Mouse (Mus musculus) frontal cortex, postnatal 10 days (tissue): ENCODE measurements around the gene Pdzd2.

Experiments used
- DNase-seq, 2 experiments: peaks; one replicate each; pipeline ENCODE4 v3.0.0; 2022; ENCODE audit warnings: low spot score in 2 of 2, mixed read lengths in 1 of 2

The Pdzd2 gene

DNA sequence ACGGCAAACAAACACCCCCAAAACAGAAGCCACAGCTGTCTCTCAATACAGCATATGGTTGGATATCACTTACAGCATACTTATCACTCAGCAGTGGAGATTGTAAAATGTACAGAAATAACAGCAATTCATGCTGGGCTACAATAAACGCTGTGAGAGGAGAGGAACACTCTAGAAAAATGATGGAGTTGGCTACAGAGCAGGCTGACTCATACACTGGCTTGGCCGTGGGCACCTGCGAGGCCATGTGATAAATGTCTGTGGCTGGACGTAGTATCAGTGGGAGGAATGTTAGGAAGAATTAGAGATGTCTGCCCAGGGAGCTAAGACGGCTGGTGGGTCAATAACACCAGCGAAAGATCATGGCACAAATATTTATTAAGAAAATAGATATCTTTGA is 308.0 kb downstream of the Pdzd2 start:
- DNase-seq = no peak

DNA sequence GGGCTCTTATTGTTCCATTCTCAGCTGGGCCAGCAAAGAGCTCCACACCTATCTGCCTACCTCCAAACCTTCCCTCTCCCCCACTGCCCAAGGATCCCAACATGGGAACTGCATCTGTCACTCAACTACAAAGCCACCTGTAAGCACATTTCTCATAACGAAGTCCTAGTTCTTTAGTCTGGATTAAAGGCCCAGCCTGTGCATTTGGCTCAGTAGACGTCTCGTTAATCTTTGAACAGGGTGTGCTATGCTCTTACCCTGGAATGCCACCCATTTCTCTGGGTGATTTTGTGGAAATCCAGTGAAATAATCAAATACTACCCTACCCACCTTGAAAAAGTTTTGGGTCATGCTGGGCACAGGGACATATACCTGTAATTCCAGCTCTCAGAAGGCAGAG is 308.5 kb downstream of the Pdzd2 start:
- no peak for DNase-seq

DNA sequence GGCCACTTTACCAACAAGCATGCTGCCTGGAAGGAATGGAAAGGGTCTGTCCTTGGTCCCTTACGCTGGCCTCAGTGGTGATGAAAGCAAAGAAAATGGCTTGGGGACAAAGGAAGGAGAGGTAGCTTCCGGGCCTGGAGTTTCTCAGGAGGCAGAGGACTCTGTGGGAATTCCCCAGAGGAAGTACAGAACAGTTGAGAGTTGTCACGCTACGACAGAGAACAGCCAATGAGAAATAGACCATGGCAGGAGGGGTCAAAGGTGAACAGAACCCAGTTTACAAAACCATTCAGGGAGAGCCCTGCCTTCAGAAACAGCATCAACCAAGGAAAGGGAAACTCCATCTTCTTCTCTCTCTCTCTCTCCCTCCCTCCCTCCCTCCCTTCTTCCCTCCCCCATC is 309.1 kb downstream of the Pdzd2 start:
- no peak for DNase-seq

GRCm38 (mm10) chr15:12429572-12430431 is 309.9 kb downstream of the Pdzd2 start:
- no peak for DNase-seq

DNA sequence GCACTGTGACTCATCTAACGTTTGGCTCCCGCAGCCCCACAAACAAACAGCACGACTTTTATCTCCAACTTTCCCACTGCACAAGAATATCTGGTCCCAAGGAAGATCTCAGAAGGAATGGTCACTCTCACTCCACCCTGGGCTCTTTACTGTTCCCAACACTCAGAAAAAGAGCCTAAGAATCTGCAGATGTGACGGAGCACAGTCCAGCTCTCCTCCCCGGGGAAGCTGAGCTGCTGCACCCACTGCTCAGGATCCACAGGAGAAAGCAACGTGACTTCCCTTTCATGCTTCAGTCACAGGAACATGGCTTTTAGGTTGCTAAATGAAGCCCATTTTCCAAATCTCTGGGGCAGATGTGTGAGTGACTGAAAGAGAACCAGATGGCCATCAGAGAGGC is 311.9 kb downstream of the Pdzd2 start:
- no peak for DNase-seq

GRCm38 (mm10) chr15:12426342-12426741 is 313.4 kb downstream of the Pdzd2 start:
- no peak for DNase-seq

DNA sequence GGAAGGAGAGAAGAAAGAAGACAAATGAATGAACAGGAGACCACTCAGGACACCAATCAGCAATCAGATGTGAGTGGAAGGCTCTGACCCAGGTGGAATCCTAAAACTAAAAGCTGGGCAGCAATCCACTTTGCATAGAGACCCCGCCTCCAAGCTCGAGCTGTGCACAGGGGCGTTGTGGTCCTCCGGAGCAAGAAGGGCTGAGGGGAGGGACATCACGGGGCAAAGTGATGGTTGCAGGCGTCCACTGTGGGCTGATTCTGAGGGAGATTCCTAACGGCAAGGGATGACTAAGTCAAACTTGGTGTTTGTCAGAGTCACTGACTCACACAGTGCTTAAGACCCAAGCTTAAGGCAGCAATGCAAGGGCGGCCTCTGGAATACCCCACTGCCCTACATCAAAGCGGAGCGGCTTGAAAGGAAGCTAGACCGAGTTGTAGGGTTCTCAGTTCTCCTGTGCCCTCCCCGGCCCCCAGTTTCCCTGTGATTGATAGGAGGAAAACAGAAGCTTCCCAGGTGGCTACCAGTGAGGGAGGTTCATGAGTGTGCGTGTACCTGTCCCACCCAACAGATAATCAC is 314.6 kb downstream of the Pdzd2 start:
- DNase-seq = no peak

DNA sequence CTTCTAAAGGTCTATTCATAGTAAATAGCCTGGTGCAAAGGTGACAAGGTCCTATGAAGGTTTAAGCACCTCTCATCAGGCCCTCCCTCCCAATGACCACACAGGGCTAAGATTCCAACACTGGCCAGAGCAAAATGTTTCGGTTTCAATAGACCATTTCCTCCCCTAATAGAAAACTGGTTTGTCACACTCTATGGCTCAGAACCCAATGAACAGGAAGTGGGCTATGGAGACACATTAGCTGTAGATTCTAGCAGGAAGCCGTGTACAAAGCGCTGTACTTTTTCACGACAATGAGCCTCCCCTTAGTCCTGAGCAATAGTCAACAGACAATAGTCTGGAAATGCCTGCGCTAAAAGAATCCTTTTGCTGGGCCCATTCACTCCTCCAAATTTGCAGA is 315.5 kb downstream of the Pdzd2 start:
- no peak for DNase-seq

- no peak for DNase-seq
Observed at GRCm38 (mm10) chr15:12420915-12421314, 318.8 kb downstream of the Pdzd2 start.

DNA sequence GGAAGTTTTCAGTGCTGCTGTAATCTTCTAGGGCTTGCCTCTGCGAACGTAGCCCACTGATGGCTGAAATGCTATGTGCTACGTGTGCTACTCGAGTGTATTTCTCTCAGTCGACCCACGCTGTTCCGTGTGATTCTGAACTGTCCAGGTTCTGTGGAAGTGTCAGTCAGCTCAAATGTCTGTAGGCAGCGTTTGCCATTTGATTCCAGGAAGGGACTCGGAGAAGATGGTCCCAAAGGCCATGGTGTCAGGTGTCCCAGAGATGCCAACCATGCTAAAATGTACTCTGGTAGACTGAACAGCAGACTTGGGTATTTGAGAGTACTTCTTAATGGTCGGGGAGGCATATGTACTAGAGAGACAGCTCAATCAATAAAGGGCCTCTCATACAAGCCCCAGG is 319.3 kb downstream of the Pdzd2 start:
- DNase-seq = no peak

GRCm38 (mm10) chr15:12419446-12419845 is 320.3 kb downstream of the Pdzd2 start:
- no peak for DNase-seq

- DNase-seq = no peak
Observed at GRCm38 (mm10) chr15:12415536-12416200, 324.1 kb downstream of the Pdzd2 start.

GRCm38 (mm10) chr15:12414696-12415095 is 325.0 kb downstream of the Pdzd2 start:
- no peak for DNase-seq

- no peak for DNase-seq
Observed at GRCm38 (mm10) chr15:12408205-12408604, 331.5 kb downstream of the Pdzd2 start.

GRCm38 (mm10) chr15:12405592-12405991 is 334.1 kb downstream of the Pdzd2 start:
- DNase-seq = no peak

DNA sequence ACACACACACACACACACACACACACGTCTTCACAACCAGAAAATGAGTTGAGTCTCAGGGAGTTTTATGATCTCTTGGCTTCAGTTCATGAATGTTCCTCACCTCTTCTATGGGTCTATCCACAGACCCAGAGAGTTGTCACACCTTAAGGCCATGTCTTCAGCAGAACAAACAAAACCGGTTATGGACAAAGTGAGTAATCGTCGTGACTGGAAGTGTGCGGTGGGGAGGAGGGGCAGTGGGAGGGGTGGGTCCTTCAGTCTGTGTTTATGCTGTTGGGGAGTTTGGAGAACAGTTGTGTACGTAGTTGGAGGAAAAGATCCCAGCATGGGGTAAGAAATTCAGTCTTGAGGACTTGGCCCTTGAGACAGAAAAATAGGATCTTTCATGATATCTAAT is 342.7 kb downstream of the Pdzd2 start:
- DNase-seq = no peak

GRCm38 (mm10) chr15:12394758-12395157 is 345.0 kb downstream of the Pdzd2 start:
- no peak for DNase-seq

DNA sequence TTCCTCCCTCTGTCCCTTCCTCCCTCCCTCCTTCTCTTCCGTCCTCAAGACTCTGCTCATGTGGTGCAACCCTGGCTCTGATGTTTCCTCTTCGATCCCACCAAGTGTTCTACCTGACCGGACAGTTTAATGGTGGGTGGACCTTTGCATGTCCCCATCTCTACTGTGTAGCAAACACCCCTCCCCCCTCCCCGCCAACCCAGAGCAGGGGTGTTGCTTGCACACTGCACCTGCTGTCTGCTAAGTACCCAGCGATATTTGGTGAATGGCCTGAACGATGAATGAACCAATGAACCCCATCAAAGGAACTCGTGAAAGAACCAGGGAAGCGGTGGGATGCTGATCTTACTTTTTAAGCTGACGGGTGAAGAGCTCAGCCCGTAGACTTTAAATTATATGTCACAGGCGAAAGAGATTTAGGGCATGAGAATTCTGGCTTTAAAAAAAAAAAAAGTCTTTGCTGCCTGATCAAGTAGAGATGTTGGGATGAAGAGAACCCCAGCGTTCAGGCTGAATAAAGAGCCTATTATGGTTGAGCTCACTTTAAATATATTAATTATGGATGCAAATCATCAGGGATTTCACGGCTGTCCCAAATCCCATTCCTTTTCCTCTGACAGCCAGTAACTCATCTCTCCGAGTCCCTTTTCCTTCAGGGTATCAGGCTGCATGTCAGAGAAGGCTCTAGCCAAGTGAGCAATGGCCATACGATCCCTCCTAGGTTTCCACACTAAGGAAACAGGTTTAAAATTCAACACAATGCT is 350.8 kb downstream of the Pdzd2 start:
- DNase-seq = no peak

DNA sequence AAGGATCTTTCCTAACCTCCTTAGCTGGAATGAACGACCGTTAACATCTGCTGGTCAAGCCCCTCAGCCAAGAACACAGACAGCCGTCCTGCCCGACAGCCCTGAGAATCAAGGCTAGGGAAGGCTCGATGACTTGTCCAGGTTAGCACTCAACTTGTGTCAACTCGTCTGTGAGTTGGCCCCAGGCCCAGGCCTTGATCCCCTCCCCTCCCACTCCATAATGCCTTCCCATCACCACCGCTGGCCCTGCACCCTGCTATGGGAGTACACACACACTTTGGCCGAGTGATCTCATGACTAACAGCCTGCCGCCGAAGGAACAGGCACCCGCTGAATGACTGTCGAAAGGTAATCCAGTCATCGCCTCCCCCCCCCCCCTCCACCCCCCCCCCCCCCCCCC is 355.0 kb downstream of the Pdzd2 start:
- no peak for DNase-seq

DNA sequence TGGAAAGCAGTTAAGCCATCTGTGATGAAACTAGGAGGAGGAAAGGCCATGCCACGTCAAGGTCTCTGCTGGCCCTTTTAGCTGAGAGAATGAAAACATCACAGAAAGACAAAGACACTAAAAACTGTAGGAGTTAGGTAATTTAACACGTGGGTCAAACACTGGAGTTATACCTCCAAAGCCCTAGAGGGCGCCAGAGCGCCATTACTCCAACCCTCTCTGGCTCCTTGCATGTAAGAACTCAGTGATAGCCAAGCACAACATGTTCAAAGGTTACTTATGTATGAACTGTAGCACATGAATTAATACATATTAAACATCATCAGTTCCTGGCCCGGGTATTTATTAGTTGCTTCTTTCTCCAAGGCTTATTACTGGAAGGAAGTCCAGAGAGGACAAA is 359.2 kb downstream of the Pdzd2 start:
- no peak for DNase-seq

DNA sequence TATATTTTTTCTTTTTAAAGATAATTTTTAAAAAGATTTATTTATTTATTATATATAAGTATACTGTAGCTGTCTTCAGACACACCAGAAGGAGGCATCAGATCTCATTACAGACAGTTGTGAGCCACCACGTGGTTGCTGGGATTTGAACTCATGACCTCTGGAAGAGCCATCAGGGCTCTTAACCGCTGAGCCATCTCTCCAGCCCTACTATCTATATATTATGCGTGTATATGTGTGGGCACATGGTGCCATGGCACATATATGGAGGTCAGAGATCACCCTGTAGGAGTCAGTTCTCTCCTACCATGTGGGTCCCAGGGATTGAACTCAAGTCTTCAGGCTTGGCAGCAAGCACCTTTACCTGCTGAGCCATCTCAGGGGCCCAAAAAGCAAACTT is 359.7 kb downstream of the Pdzd2 start:
- DNase-seq = no peak

DNA sequence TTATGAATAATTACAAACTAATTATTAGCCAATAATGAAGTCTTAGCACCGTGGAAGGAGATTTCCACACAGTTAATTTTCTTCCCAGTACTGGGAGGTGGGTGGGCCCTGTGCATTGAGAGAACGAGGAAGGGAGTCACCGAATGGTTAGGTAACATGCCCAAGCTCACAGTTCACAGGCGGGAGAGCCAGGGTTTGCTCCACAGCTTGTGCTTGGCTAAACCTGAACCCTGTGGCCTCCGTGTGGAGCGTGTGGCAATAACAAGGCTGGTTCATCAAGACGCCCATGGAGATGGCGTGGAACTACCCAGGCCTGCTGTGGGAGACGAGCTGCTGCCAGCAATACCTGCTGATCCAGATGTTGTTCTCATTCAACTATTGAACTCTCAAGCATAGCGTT is 361.9 kb downstream of the Pdzd2 start:
- no peak for DNase-seq
